Mouse (Mus musculus): ENCODE data around the gene Gm11127. TPM values are rescaled to one million over a fixed set of nuclear protein-coding genes. Genes with fewer than 3 reads are reported as not detected.
A peak's percentile ranks its signal among the peaks of the same experiment; 100 is the strongest.

The Gm11127 gene
- polyA plus RNA-seq, 1 experiment from 2014 or later = not detected

GRCm38 (mm10) chr17:36025901-36026300, 32.3 kb downstream of the Gm11127 start:
- 84% methylated on average over 4 of the region's 4 CpGs for WGBS
- Histone ChIP-seq H3K9ac (ENCODE audit: low read length) (no peak overlapping the region), H3K4me3 (ENCODE audit: low read depth, low read length) (no peak overlapping the region), H3K27me3 (ENCODE audit: control insufficient read depth, insufficient read depth, low read length) (no peaks in the 10 kb centered on the region), H3K36me3 (ENCODE audit: control insufficient read depth, insufficient read depth, low read length) (no peaks in the 10 kb centered on the region), H3K4me2 (no peak overlapping the region), H3K27ac (ENCODE audit: low read depth, low read length) (no peak overlapping the region), H3K4me1 (ENCODE audit: control insufficient read depth, insufficient read depth, low read length) (no peaks in the 10 kb centered on the region), H3K9me3 (ENCODE audit: control insufficient read depth, low read length) (no peaks in the 10 kb centered on the region)
- no peak for ATAC-seq (ENCODE audit: low FRiP score)
- peak; percentile 31 for DNase-seq (ENCODE audit: low spot score, missing footprints)

- Histone ChIP-seq H3K9me3 (ENCODE audit: control insufficient read depth, low read length) (no peaks in the 10 kb centered on the region), H3K36me3 (ENCODE audit: control insufficient read depth, insufficient read depth, low read length) (no peaks in the 10 kb centered on the region), H3K27ac (ENCODE audit: low read depth, low read length) (no peak overlapping the region), H3K27me3 (ENCODE audit: control insufficient read depth, insufficient read depth, low read length) (no peaks in the 10 kb centered on the region), H3K4me3 (ENCODE audit: low read depth, low read length) (no peak overlapping the region), H3K4me1 (ENCODE audit: control insufficient read depth, insufficient read depth, low read length) (no peaks in the 10 kb centered on the region), H3K4me2 (no peak overlapping the region), H3K9ac (ENCODE audit: low read length) (no peak overlapping the region)
- WGBS = 69% methylated on average over 5 of the region's 5 CpGs
- no peak for DNase-seq (ENCODE audit: low spot score, missing footprints)
- ATAC-seq (ENCODE audit: low FRiP score) = no peak
Measured at GRCm38 (mm10) chr17:36025197-36025596, 33.0 kb downstream of the Gm11127 start.

DNA sequence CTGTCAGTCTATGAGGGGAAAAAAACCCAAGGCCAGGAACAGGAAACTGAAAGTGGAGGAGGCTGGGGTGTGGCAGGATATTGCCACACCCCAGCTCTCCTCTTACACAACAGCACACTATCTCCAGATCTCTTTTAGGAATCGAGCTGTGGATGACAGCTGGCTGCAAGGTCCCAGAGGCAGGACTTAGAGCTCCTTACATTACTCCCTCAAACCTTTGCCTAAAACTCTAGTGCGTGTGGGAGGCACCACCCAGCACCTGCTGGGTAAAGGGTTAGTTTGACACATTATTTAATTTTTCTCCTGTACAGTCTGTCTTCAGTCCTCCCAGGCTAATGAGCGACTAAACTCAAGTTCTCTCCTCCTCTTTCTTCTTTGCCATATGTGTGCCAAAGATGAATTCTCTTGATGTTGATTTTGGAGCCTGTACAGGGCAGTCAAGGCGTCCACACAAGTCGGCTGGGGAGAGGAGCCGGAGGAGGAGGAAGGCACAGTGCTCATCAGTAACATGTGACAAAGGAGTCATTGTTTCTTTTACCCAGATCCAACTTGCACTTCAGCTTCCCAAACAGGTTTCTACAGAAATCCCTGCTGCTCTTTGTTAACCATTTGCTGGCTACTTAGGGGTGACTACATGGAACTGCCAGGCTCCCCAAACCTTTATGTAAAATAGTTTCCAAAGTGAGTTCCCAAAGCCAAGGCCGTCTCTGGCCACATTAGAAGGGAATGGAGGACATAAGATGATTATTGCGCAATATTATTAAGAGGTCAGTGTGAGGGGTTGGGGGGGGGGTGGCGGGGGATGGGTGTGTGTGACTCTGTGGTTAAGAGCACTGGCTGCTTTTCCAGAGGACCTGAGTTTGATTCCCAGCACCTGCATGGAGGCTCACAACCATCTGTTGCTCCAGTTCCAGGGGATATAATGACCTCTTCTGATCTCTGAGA, 34.2 kb downstream of the Gm11127 start:
- H3K36me3 ChIP-seq (ENCODE audit: control insufficient read depth, insufficient read depth, low read length) = no peaks in the 10 kb centered on the region
- no peak overlapping the region for H3K27ac ChIP-seq (ENCODE audit: low read depth, low read length)
- H3K9ac ChIP-seq (ENCODE audit: low read length) = no peak overlapping the region
- H3K4me2 ChIP-seq = no peak overlapping the region
- DNase-seq (ENCODE audit: low spot score, missing footprints) (peak; percentile 61), ATAC-seq (ENCODE audit: low FRiP score) (no peak)
- WGBS = 76% methylated on average over 9 of the region's 9 CpGs
- no peaks in the 10 kb centered on the region for H3K9me3 ChIP-seq (ENCODE audit: control insufficient read depth, low read length)
- H3K4me3 ChIP-seq (ENCODE audit: low read depth, low read length) = no peak overlapping the region
- H3K27me3 ChIP-seq (ENCODE audit: control insufficient read depth, insufficient read depth, low read length) = no peaks in the 10 kb centered on the region
- no peaks in the 10 kb centered on the region for H3K4me1 ChIP-seq (ENCODE audit: control insufficient read depth, insufficient read depth, low read length)

GRCm38 (mm10) chr17:36022922-36023321, 35.2 kb downstream of the Gm11127 start:
- Histone ChIP-seq H3K9ac (ENCODE audit: low read length) (no peak overlapping the region), H3K27ac (ENCODE audit: low read depth, low read length) (no peak overlapping the region), H3K27me3 (ENCODE audit: control insufficient read depth, insufficient read depth, low read length) (no peaks in the 10 kb centered on the region), H3K9me3 (ENCODE audit: control insufficient read depth, low read length) (no peaks in the 10 kb centered on the region), H3K36me3 (ENCODE audit: control insufficient read depth, insufficient read depth, low read length) (no peaks in the 10 kb centered on the region), H3K4me1 (ENCODE audit: control insufficient read depth, insufficient read depth, low read length) (no peaks in the 10 kb centered on the region), H3K4me3 (ENCODE audit: low read depth, low read length) (no peak overlapping the region), H3K4me2 (no peak overlapping the region)
- 88% methylated on average over 6 of the region's 6 CpGs for WGBS
- DNase-seq (ENCODE audit: low spot score, missing footprints) (peak; percentile 47), ATAC-seq (ENCODE audit: low FRiP score) (no peak)

DNA sequence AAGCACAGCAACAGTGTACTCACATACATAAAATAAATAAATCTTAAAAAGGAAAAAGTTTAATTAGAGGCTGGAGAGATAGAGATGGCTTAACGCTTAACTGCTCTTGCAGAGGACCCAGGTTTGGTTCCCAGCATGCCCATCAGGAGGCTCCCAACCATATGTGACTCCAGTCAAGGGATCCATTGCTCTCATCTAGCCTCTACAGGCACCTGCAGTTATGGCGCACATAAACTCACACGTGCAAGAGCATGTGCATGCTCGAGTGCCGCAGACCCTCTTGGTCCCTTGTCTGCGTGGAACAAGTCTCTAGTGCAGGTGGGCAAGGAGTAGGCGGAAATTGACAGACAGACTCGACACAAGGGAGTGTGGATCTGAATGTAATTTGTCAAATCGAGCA, 36.1 kb downstream of the Gm11127 start:
- no peaks in the 10 kb centered on the region for H3K36me3 ChIP-seq (ENCODE audit: control insufficient read depth, insufficient read depth, low read length)
- no peaks in the 10 kb centered on the region for H3K27me3 ChIP-seq (ENCODE audit: control insufficient read depth, insufficient read depth, low read length)
- no peaks in the 10 kb centered on the region for H3K4me1 ChIP-seq (ENCODE audit: control insufficient read depth, insufficient read depth, low read length)
- H3K4me2 ChIP-seq = no peak overlapping the region
- 91% methylated on average over 9 of the region's 9 CpGs for WGBS
- no peak overlapping the region for H3K27ac ChIP-seq (ENCODE audit: low read depth, low read length)
- H3K4me3 ChIP-seq (ENCODE audit: low read depth, low read length) = no peak overlapping the region
- no peak overlapping the region for H3K9ac ChIP-seq (ENCODE audit: low read length)
- DNase-seq (ENCODE audit: low spot score, missing footprints) = peak; percentile 45
- no peaks in the 10 kb centered on the region for H3K9me3 ChIP-seq (ENCODE audit: control insufficient read depth, low read length)
- ATAC-seq (ENCODE audit: low FRiP score) = no peak

- no peak overlapping the region for H3K4me2 ChIP-seq
Measured at GRCm38 (mm10) chr17:36021309-36021708, 36.9 kb downstream of the Gm11127 start.

GRCm38 (mm10) chr17:36020191-36021073, 37.7 kb downstream of the Gm11127 start, which contains the start of gene H2-T24:
Gene H2-T24, minus strand, starts transcription at chr17:36020560.
- Histone ChIP-seq H3K27ac (ENCODE audit: low read depth, low read length) (0 out of 2 replicates have a peak within 1 kb of the TSS, but pooled peaks have one; percentile 9), H3K4me3 (ENCODE audit: low read depth, low read length) (no peak within 1 kb of the TSS), H3K9ac (ENCODE audit: low read length) (no peak within 1 kb of the TSS), H3K27me3 (ENCODE audit: control insufficient read depth, insufficient read depth, low read length) (no peaks in the 10 kb centered on the region), H3K9me3 (ENCODE audit: control insufficient read depth, low read length) (no peaks in the 10 kb centered on the region), H3K4me1 (ENCODE audit: control insufficient read depth, insufficient read depth, low read length) (no peaks in the 10 kb centered on the region), H3K36me3 (ENCODE audit: control insufficient read depth, insufficient read depth, low read length) (no peaks in the 10 kb centered on the region), H3K4me2 (no peak within 1 kb of the TSS)
- 39% methylated on average over 15 of the region's 15 CpGs for WGBS
- peak; percentile 83 for DNase-seq (ENCODE audit: low spot score, missing footprints)
- no peak for ATAC-seq (ENCODE audit: low FRiP score)

More at GRCm38 (mm10) chr17:36021309-36021708, 36.9 kb downstream of the Gm11127 start:
- H3K9ac ChIP-seq (ENCODE audit: low read length) = no peak overlapping the region
- no peak overlapping the region for H3K27ac ChIP-seq (ENCODE audit: low read depth, low read length)
- H3K36me3 ChIP-seq (ENCODE audit: control insufficient read depth, insufficient read depth, low read length) = no peaks in the 10 kb centered on the region
- no peaks in the 10 kb centered on the region for H3K27me3 ChIP-seq (ENCODE audit: control insufficient read depth, insufficient read depth, low read length)
- peak; percentile 31 for DNase-seq (ENCODE audit: low spot score, missing footprints)
- H3K4me3 ChIP-seq (ENCODE audit: low read depth, low read length) = no peak overlapping the region
- no peak for ATAC-seq (ENCODE audit: low FRiP score)
- H3K9me3 ChIP-seq (ENCODE audit: control insufficient read depth, low read length) = no peaks in the 10 kb centered on the region
- WGBS = 92% methylated on average over 1 of the region's 1 CpGs
- H3K4me1 ChIP-seq (ENCODE audit: control insufficient read depth, insufficient read depth, low read length) = no peaks in the 10 kb centered on the region

GRCm38 (mm10) chr17:36019519-36019918, 38.7 kb downstream of the Gm11127 start:
- no peaks in the 10 kb centered on the region for H3K36me3 ChIP-seq (ENCODE audit: control insufficient read depth, insufficient read depth, low read length)

More at GRCm38 (mm10) chr17:36019519-36019918, 38.7 kb downstream of the Gm11127 start:
- H3K4me1 ChIP-seq (ENCODE audit: control insufficient read depth, insufficient read depth, low read length) = no peaks in the 10 kb centered on the region
- 71% methylated on average over 3 of the region's 3 CpGs for WGBS
- no peak overlapping the region for H3K4me3 ChIP-seq (ENCODE audit: low read depth, low read length)
- ATAC-seq (ENCODE audit: low FRiP score) (no peak), DNase-seq (ENCODE audit: low spot score, missing footprints) (no peak)
- H3K4me2 ChIP-seq = no peak overlapping the region
- H3K9me3 ChIP-seq (ENCODE audit: control insufficient read depth, low read length) = no peaks in the 10 kb centered on the region
- H3K27ac ChIP-seq (ENCODE audit: low read depth, low read length) = no peak overlapping the region
- H3K9ac ChIP-seq (ENCODE audit: low read length) = no peak overlapping the region
- H3K27me3 ChIP-seq (ENCODE audit: control insufficient read depth, insufficient read depth, low read length) = no peaks in the 10 kb centered on the region
